Mouse (Mus musculus) lung, postnatal 0 days (tissue): ENCODE measurements around the gene Ears2.

Experiments
- CTCF ChIP-seq: IDR thresholded peaks from 2 replicates; pipeline ENCODE4 v1.5.1; 2016; ENCODE audit warnings: antibody characterized with exemption, mild to moderate bottlenecking
- EP300 ChIP-seq: IDR thresholded peaks from 2 replicates; pipeline ENCODE4 v1.6.1; 2016; ENCODE audit warnings: antibody characterized with exemption, mild to moderate bottlenecking, control low read depth

DNA sequence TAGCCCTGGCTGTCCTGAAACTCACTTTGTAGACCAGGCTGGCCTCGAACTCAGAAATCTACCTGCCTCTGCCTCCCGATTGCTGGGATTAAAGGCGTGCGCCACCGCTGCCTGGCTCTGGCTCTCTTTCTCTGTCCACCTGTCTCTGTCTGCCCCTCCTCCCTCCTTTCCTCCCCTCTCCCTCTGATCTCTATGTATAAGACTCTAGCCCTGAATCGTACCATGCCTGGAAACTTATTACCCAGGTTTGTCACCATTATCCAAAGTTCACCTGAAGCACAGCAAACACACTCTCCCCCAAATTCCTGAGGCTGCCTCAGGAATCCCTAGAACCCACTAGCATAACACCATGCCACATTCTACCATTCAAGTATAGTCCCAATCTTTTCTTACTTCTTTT lies 41.1 kb upstream of the Ears2 start:
- TF ChIP-seq CTCF (no peak), EP300 (no peak)
